Mouse (Mus musculus) stomach, embryonic 14.5 days (tissue): ENCODE measurements around the gene Kif13a. TPM values are rescaled to one million over a fixed set of nuclear protein-coding genes. Genes with fewer than 3 reads are reported as not detected.

Experiments
- ATAC-seq: fragments of 200-750 bp; cut with Nextera tagmentation; 2 replicates; pipeline ENCODE4 v1.8.0; 2017; ENCODE audit warnings: low read depth, moderate TSS enrichment; ENCODE audit not compliant: insufficient number of reproducible peaks, insufficient read depth, low FRiP score
- H3K27ac ChIP-seq: fragments of 300-500 bp; sonication (generic); 2 replicates; pipeline ENCODE4 v1.5.1; 2014; ENCODE audit warnings: mild to moderate bottlenecking, low read length, moderate library complexity, mixed read lengths
- H3K27me3 ChIP-seq: fragments of 300-500 bp; sonication (generic); 2 replicates; pipeline ENCODE4 v1.6.1; 2014; ENCODE audit warnings: low read length, control low read depth, mixed read lengths; ENCODE audit not compliant: control insufficient read depth, insufficient read depth
- H3K36me3 ChIP-seq: fragments of 300-500 bp; sonication (generic); 2 replicates; pipeline ENCODE4 v1.6.1; 2014; ENCODE audit warnings: mild to moderate bottlenecking, control low read depth, low read length, moderate library complexity, mixed read lengths; ENCODE audit not compliant: control insufficient read depth, insufficient read depth
- H3K4me1 ChIP-seq: fragments of 300-500 bp; sonication (generic); 2 replicates; pipeline ENCODE4 v1.6.1; 2014; ENCODE audit warnings: low read length, control low read depth, mixed read lengths; ENCODE audit not compliant: control insufficient read depth, insufficient read depth
- H3K4me2 ChIP-seq: fragments of 300-500 bp; sonication (generic); replicated peaks from 2 replicates; pipeline ENCODE4 v1.6.1; 2014; ENCODE audit warnings: low read depth, low read length, control low read depth
- H3K4me3 ChIP-seq: fragments of 300-500 bp; sonication (generic); 2 replicates; pipeline ENCODE4 v1.5.1; 2014; ENCODE audit warnings: low read depth, low read length, control low read depth
- H3K9ac ChIP-seq: fragments of 300-500 bp; sonication (generic); replicated peaks from 2 replicates; pipeline ENCODE4 v1.6.1; 2014; ENCODE audit warnings: low read depth, mild to moderate bottlenecking, control low read depth, low read length, moderate library complexity, mixed read lengths
- H3K9me3 ChIP-seq: fragments of 300-500 bp; sonication (generic); 2 replicates; pipeline ENCODE4 v1.6.1; 2016; ENCODE audit warnings: low read depth, low read length, control low read depth; ENCODE audit not compliant: control insufficient read depth
- WGBS: fragments of 180-500 bp; shearing (Covaris S2); extraction: QIAGEN DNeasy Blood & Tissue Kit; methylation state at CpG from one replicate; pipeline ENCODE4 v1.1.7; 2014; 5-methylcytosine and 5-hydroxymethylcytosine counted together
- polyA plus RNA-seq: library from polyadenylated mRNA; unstranded; fragments of >200 nt; fragmentation: Nextera tagmentation; extraction: Ambion mirVana; gene quantifications from 2 replicates; pipeline ENCODE4 v1.2.1, GENCODE M21; 2014

Kif13a gene
- polyA plus RNA-seq, 1 experiment from 2014 or later = 14.8 TPM

- no peak overlapping the region for H3K9ac ChIP-seq
- H3K4me2 ChIP-seq = no peak overlapping the region
- WGBS = 42% methylated on average over 6 of the region's 6 CpGs
- H3K36me3 ChIP-seq = no peaks in the 10 kb centered on the region
- H3K4me3 ChIP-seq = no peak overlapping the region
- no peak overlapping the region for H3K27ac ChIP-seq
- H3K27me3 ChIP-seq = no peaks in the 10 kb centered on the region
- no peak for ATAC-seq
- no peaks in the 10 kb centered on the region for H3K9me3 ChIP-seq
- H3K4me1 ChIP-seq = peaks cover 17% of the 10 kb centered on the region
These were observed 57.5 kb downstream of the Kif13a start for GRCm38 (mm10) chr13:46872194-46872593.

DNA sequence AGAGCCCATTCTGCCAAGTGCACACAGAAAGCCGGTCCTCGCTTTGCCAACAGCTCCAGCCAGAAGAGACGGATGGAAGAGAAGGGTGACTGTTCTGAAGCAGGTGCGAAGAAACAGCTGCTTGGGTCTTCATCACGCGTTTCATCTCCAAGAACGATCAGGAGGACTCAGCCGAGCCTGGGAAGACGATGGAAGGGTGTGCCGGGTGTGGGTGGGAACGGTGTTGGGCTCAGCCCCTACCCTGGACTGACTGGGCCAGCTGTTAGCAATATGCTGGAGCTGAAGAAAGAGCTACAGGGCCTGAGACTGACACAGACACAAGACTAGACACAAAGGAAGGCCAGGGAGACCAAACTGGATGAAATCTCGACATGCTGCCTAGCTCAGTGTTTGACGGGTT lies 60.2 kb downstream of the Kif13a start:
- ATAC-seq = no peak
- H3K27ac ChIP-seq = no peak overlapping the region
- H3K4me3 ChIP-seq = no peak overlapping the region
- 94% methylated on average over 13 of the region's 13 CpGs for WGBS
- H3K4me2 ChIP-seq = no peak overlapping the region
- 0 out of 2 replicates have a peak, but pooled peaks cover 5% of the 10 kb centered on the region for H3K4me1 ChIP-seq
- no peak overlapping the region for H3K9ac ChIP-seq
- H3K36me3 ChIP-seq = no peaks in the 10 kb centered on the region
- no peaks in the 10 kb centered on the region for H3K9me3 ChIP-seq
- no peaks in the 10 kb centered on the region for H3K27me3 ChIP-seq

- no peak overlapping the region for H3K27ac ChIP-seq
- no peaks in the 10 kb centered on the region for H3K4me1 ChIP-seq
- no peak overlapping the region for H3K4me2 ChIP-seq
- no peak for ATAC-seq
- H3K36me3 ChIP-seq = no peaks in the 10 kb centered on the region
- H3K27me3 ChIP-seq = no peaks in the 10 kb centered on the region
- H3K4me3 ChIP-seq = no peak overlapping the region
- WGBS = 63% methylated on average over 3 of the region's 3 CpGs
- H3K9me3 ChIP-seq = no peaks in the 10 kb centered on the region
- no peak overlapping the region for H3K9ac ChIP-seq
These were observed 66.4 kb downstream of the Kif13a start for GRCm38 (mm10) chr13:46863169-46863748.

DNA sequence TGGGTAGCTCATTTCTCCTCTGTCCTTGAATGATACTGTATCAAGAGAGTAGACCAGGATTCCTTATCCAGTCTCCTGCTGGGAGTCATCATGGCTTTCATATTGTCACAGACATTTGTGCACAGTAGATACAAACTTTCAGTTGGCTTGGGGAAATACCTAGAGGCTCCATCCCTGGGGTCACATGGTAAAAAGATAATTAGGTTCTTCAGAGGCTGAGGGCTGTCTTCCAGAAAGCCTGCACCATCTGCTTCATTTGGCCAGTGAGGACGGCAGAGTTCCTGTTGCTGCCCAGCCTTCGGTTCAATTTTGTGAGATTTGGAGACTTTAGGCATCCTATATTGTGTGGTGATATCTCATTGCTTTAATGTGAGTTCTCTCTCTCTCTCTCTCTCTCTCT lies 69.8 kb downstream of the Kif13a start:
- Histone ChIP-seq H3K4me3 (no peak overlapping the region), H3K9me3 (no peaks in the 10 kb centered on the region), H3K36me3 (no peaks in the 10 kb centered on the region), H3K27ac (no peak overlapping the region), H3K4me2 (no peak overlapping the region), H3K27me3 (no peaks in the 10 kb centered on the region), H3K4me1 (no peaks in the 10 kb centered on the region), H3K9ac (no peak overlapping the region)
- no peak for ATAC-seq
- 84% methylated on average over 2 of the region's 2 CpGs for WGBS

GRCm38 (mm10) chr13:46859173-46859572 lies 70.5 kb downstream of the Kif13a start:
- Histone ChIP-seq H3K36me3 (no peaks in the 10 kb centered on the region), H3K4me3 (no peak overlapping the region), H3K4me2 (no peak overlapping the region), H3K27ac (no peak overlapping the region), H3K9me3 (no peaks in the 10 kb centered on the region), H3K4me1 (no peaks in the 10 kb centered on the region), H3K9ac (no peak overlapping the region), H3K27me3 (no peaks in the 10 kb centered on the region)
- no peak for ATAC-seq
- 70% methylated on average over 2 of the region's 2 CpGs for WGBS

DNA sequence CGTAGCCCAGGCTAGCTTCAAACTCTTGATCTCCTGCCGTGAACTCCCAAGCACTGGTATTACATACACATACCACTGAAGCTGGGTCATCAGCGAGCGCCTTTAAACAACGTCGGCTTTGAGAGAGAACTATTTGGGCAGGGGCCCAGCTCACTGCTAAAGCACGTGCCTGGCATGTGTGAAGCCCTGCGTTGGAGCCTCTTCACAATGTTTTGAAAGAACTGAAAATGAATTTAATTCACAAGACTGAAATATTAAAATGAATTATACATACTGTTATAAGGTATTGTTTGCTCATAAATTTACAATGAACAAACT lies 70.9 kb downstream of the Kif13a start:
- no peak overlapping the region for H3K27ac ChIP-seq
- no peak for ATAC-seq
- no peaks in the 10 kb centered on the region for H3K9me3 ChIP-seq
- WGBS = 74% methylated on average over 8 of the region's 8 CpGs
- H3K4me1 ChIP-seq = no peaks in the 10 kb centered on the region
- no peak overlapping the region for H3K4me2 ChIP-seq
- no peaks in the 10 kb centered on the region for H3K36me3 ChIP-seq
- H3K27me3 ChIP-seq = no peaks in the 10 kb centered on the region
- no peak overlapping the region for H3K9ac ChIP-seq
- H3K4me3 ChIP-seq = no peak overlapping the region

DNA sequence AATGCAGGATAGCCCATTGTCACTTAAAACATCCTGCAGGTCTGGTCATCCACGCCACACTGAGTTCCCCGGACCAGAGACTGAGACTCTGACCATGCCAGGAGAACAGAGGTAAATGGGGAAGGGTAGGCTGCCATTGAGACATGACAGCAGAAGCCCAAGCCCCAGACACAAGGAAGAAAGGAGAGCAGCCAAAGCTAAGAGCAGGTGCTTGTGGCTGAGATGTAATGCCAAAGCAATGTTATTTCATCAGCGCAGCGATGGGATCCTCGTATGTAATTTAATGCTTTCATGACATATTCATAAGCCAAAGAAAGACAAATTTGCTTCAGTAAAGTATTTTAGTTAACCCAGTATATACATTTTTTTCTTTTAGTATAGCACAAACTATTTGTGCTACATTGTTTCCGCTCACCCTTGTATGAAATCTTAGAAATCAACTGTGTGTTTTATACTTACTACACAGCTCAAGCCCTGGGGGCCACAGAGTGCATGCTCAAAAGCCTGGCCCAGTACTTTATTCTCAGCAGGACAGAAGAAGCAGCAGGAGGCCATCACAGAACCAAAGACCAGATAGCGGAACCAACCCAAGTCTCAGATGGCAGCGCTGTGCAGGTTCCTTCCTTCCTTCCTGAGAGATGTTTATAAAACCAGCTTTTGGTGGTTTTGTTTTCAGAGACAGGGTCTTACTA lies 71.4 kb downstream of the Kif13a start:
- no peak overlapping the region for H3K4me2 ChIP-seq
- ATAC-seq = no peak
- WGBS = 89% methylated on average over 8 of the region's 8 CpGs
- H3K4me1 ChIP-seq = no peaks in the 10 kb centered on the region
- H3K27ac ChIP-seq = no peak overlapping the region
- no peaks in the 10 kb centered on the region for H3K36me3 ChIP-seq
- H3K9me3 ChIP-seq = no peaks in the 10 kb centered on the region
- H3K27me3 ChIP-seq = no peaks in the 10 kb centered on the region
- no peak overlapping the region for H3K4me3 ChIP-seq
- H3K9ac ChIP-seq = no peak overlapping the region

GRCm38 (mm10) chr13:46854456-46854855 lies 75.2 kb downstream of the Kif13a start:
- Histone ChIP-seq H3K27ac (no peak overlapping the region), H3K27me3 (no peaks in the 10 kb centered on the region), H3K4me3 (no peak overlapping the region), H3K36me3 (no peaks in the 10 kb centered on the region), H3K4me1 (no peaks in the 10 kb centered on the region), H3K9ac (no peak overlapping the region), H3K4me2 (no peak overlapping the region), H3K9me3 (no peaks in the 10 kb centered on the region)
- no peak for ATAC-seq
- 81% methylated on average over 5 of the region's 5 CpGs for WGBS

DNA sequence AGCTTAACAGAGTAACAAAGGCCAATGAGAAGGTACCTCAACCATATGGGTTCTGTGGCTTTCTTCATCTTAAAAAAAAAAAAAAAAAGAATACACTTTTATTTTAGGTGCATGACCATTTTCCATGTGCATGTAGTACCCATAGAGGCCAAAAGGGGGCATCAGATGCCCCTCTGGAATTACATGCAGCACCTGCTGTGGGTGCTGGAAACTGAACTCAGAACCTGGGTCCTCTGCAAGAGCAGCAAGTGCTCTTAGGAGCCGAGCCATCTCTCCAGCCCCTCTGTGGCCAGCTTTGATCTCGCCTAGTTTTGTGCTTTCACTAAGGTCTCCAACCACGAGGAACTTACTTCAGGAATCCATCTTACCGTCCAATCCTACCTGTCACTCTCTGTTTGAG lies 77.2 kb downstream of the Kif13a start:
- H3K4me3 ChIP-seq = no peak overlapping the region
- no peaks in the 10 kb centered on the region for H3K36me3 ChIP-seq
- no peaks in the 10 kb centered on the region for H3K9me3 ChIP-seq
- no peaks in the 10 kb centered on the region for H3K27me3 ChIP-seq
- ATAC-seq = no peak
- H3K27ac ChIP-seq = no peak overlapping the region
- no peaks in the 10 kb centered on the region for H3K4me1 ChIP-seq
- WGBS = 95% methylated on average over 4 of the region's 4 CpGs
- no peak overlapping the region for H3K9ac ChIP-seq
- no peak overlapping the region for H3K4me2 ChIP-seq
